Mouse (Mus musculus) adrenal gland, postnatal 36 days (tissue): ENCODE data around the gene Ush1g. TPM values are rescaled to one million over a fixed set of nuclear protein-coding genes. Genes with fewer than 3 reads are reported as not detected.

Experiments
- DNase-seq, 2 experiments: peaks; one replicate each; pipeline ENCODE4 v3.0.0; 2021; ENCODE audit warnings: mixed read lengths in 1 of 2
- total RNA-seq, 2 experiments: library from RNA; stranded (reverse); gene quantifications; 2 replicates each; pipeline ENCODE4 v1.2.3; 2021

Ush1g gene
- total RNA-seq, 2 experiments from 2014 or later, result 0.40 to 0.49 TPM

- no peak for DNase-seq
These were observed 12.7 kb upstream of the Ush1g start, which contains the start of gene Otop3 for GRCm38 (mm10) chr11:115334531-115334930. Gene Otop3, plus strand, starts transcription at chr11:115334731.

GRCm38 (mm10) chr11:115329339-115329738, 7.5 kb upstream of the Ush1g start:
- DNase-seq, result peak in 1 of 2 experiments; percentile 21

GRCm38 (mm10) chr11:115326730-115327129, 4.9 kb upstream of the Ush1g start:
- no peak for DNase-seq

- no peak for DNase-seq
These were observed 1.5 kb upstream of the Ush1g start for GRCm38 (mm10) chr11:115323354-115323753.

GRCm38 (mm10) chr11:115319704-115320383, 2.0 kb downstream of the Ush1g start:
- DNase-seq, result no peak

GRCm38 (mm10) chr11:115318245-115319027, 3.4 kb downstream of the Ush1g start:
- DNase-seq, result no peak

- no peak for DNase-seq
These were observed 4.6 kb downstream of the Ush1g start for GRCm38 (mm10) chr11:115317204-115317603.

GRCm38 (mm10) chr11:115314249-115314648, 7.6 kb downstream of the Ush1g start:
- DNase-seq, result peak in 1 of 2 experiments; percentile 24

GRCm38 (mm10) chr11:115308781-115309180, 13.1 kb downstream of the Ush1g start:
- no peak for DNase-seq

- no peak for DNase-seq
These were observed 15.0 kb downstream of the Ush1g start, which contains the start of gene Otop2 for GRCm38 (mm10) chr11:115306863-115307262. Gene Otop2, plus strand, starts transcription at chr11:115307163.

GRCm38 (mm10) chr11:115303167-115303566, 18.7 kb downstream of the Ush1g start:
- peak in 1 of 2 experiments; percentile 40 for DNase-seq

- DNase-seq, result no peak
These were observed 20.5 kb downstream of the Ush1g start for GRCm38 (mm10) chr11:115301351-115301750.

- DNase-seq, result no peak
These were observed 21.1 kb downstream of the Ush1g start for GRCm38 (mm10) chr11:115300745-115301144.

GRCm38 (mm10) chr11:115298160-115298559, 23.7 kb downstream of the Ush1g start:
- no peak for DNase-seq

GRCm38 (mm10) chr11:115297214-115297826, 24.5 kb downstream of the Ush1g start, which contains the start of gene Fads6:
Gene Fads6, minus strand, starts transcription at chr11:115297663.
- DNase-seq, result peak; percentile 89 to 92

- peak; percentile 61 to 62 for DNase-seq
These were observed 25.2 kb downstream of the Ush1g start for GRCm38 (mm10) chr11:115296471-115297210.

GRCm38 (mm10) chr11:115295939-115296338, 25.9 kb downstream of the Ush1g start:
- no peak for DNase-seq

GRCm38 (mm10) chr11:115292631-115293375, 29.0 kb downstream of the Ush1g start:
- DNase-seq, result peak; percentile 44 to 64

- no peak for DNase-seq
These were observed 30.3 kb downstream of the Ush1g start for GRCm38 (mm10) chr11:115291503-115291902.

- peak; percentile 75 to 82 for DNase-seq
These were observed 30.9 kb downstream of the Ush1g start for GRCm38 (mm10) chr11:115290919-115291318.

GRCm38 (mm10) chr11:115290314-115290713, 31.5 kb downstream of the Ush1g start:
- no peak for DNase-seq
